Comparison of ENCODE assay signal across 18 mouse cellular contexts in genomic region chr13:72303126-72303760, GRCm38 (mm10).
DNase-seq lines count a peak whose midpoint lies in the region; ATAC-seq lines count a peak whose summit lies in the region.
"Had no signal": no experiment of that assay in that cellular context is flagged by ENCODE, and none has a peak within 500 bp of the region (broad histone marks: within the 10 kb centered on the region; RNA-seq: fewer than 3 reads in every experiment).

No protein-coding gene starts in this region.

- peak; percentile 12; the same call in 1 of the 2 replicates for ATAC-seq in forebrain, embryonic 15.5 days (replicated peaks)
- ATAC-seq in hindbrain, embryonic 11.5 days (ENCODE audit: low FRiP score), result peak; percentile 23; the same call in 1 of the 2 replicates
- ATAC-seq in midbrain, embryonic 11.5 days (ENCODE audit: low FRiP score), result peak; percentile 50
- ATAC-seq in neural tube, embryonic 15.5 days (ENCODE audit: low FRiP score), result no peak
- ATAC-seq: lung, postnatal 0 days had no signal

- H3K4me3 ChIP-seq in forebrain, embryonic 15.5 days, result no peak overlapping the region
- H3K4me3 ChIP-seq in hindbrain, embryonic 11.5 days (ENCODE audit: low read depth, low read length), result no peak overlapping the region
- no peak overlapping the region for H3K4me3 ChIP-seq in midbrain, embryonic 11.5 days (ENCODE audit: low read depth, low read length)
- H3K4me3 ChIP-seq in neural tube, embryonic 15.5 days (replicated peaks), result no peak overlapping the region
- H3K4me3 ChIP-seq: erythroblast, embryonic 14.5 days; limb, embryonic 13.5 days; liver, embryonic 15.5 days; myocyte had no signal

- DNase-seq in hindbrain, embryonic 11.5 days (ENCODE audit: low spot score), result peak; percentile 37
- no peak for DNase-seq in midbrain, embryonic 11.5 days (ENCODE audit: low spot score, missing footprints)
- DNase-seq in frontal cortex, postnatal 25 days (ENCODE audit: low spot score in 2 of 2), result no peak
- DNase-seq in kidney, adult 11 months, result no peak
- no peak for DNase-seq in frontal cortex, adult 2 months (ENCODE audit: extremely low spot score in 1 of 2, low spot score in 1 of 2)
- DNase-seq: cerebellum, postnatal 36 days; kidney, adult 18-20 months; kidney, postnatal 10 days; right cerebral cortex, postnatal 25 days; thymus, postnatal 4 days had no signal

- no peaks in the 10 kb centered on the region for H3K9me3 ChIP-seq in forebrain, embryonic 15.5 days
- no peaks in the 10 kb centered on the region for H3K9me3 ChIP-seq in hindbrain, embryonic 11.5 days (ENCODE audit: control insufficient read depth, low read length)
- no peaks in the 10 kb centered on the region for H3K9me3 ChIP-seq in midbrain, embryonic 11.5 days (ENCODE audit: control insufficient read depth, low read length)
- no peaks in the 10 kb centered on the region for H3K9me3 ChIP-seq in neural tube, embryonic 15.5 days (replicated peaks)
- H3K9me3 ChIP-seq: limb, embryonic 13.5 days; liver, embryonic 15.5 days had no signal

- no peaks in the 10 kb centered on the region for H3K36me3 ChIP-seq in forebrain, embryonic 15.5 days
- H3K36me3 ChIP-seq in hindbrain, embryonic 11.5 days (ENCODE audit: control insufficient read depth, insufficient read depth, low read length), result no peaks in the 10 kb centered on the region
- H3K36me3 ChIP-seq in midbrain, embryonic 11.5 days (ENCODE audit: control insufficient read depth, insufficient read depth, low read length), result no peaks in the 10 kb centered on the region
- H3K36me3 ChIP-seq in neural tube, embryonic 15.5 days, result no peaks in the 10 kb centered on the region
- H3K36me3 ChIP-seq: limb, embryonic 13.5 days; liver, embryonic 15.5 days had no signal

- no peak overlapping the region for H3K9ac ChIP-seq in forebrain, embryonic 15.5 days (replicated peaks)
- H3K9ac ChIP-seq in hindbrain, embryonic 11.5 days (ENCODE audit: low read depth, low read length), result no peak overlapping the region
- H3K9ac ChIP-seq in midbrain, embryonic 11.5 days (ENCODE audit: low read length), result no peak overlapping the region
- H3K9ac ChIP-seq in neural tube, embryonic 15.5 days (replicated peaks), result no peak overlapping the region; the same call in 1 of the 2 replicates
- H3K9ac ChIP-seq: limb, embryonic 13.5 days; liver, embryonic 15.5 days had no signal

- WGBS in forebrain, embryonic 15.5 days, result 19% methylated on average over 15 of the region's 15 CpGs
- 43% methylated on average over 15 of the region's 15 CpGs for WGBS in hindbrain, embryonic 11.5 days
- 36% methylated on average over 15 of the region's 15 CpGs for WGBS in midbrain, embryonic 11.5 days
- 31% methylated on average over 15 of the region's 15 CpGs for WGBS in neural tube, embryonic 15.5 days

- peaks cover 65% of the 10 kb centered on the region for H3K27me3 ChIP-seq in forebrain, embryonic 15.5 days
- H3K27me3 ChIP-seq in hindbrain, embryonic 11.5 days (ENCODE audit: control insufficient read depth, insufficient read depth, low read length), result peaks cover 3% of the 10 kb centered on the region; the same call in 1 of the 2 replicates
- peaks cover 28% of the 10 kb centered on the region for H3K27me3 ChIP-seq in midbrain, embryonic 11.5 days (ENCODE audit: control insufficient read depth, insufficient read depth, low read length)
- H3K27me3 ChIP-seq in neural tube, embryonic 15.5 days (replicated peaks), result peaks cover 50% of the 10 kb centered on the region
- H3K27me3 ChIP-seq: liver, embryonic 15.5 days had no signal

- peaks cover 25% of the 10 kb centered on the region for H3K4me1 ChIP-seq in forebrain, embryonic 15.5 days
- H3K4me1 ChIP-seq in hindbrain, embryonic 11.5 days (replicated peaks; ENCODE audit: control insufficient read depth, insufficient read depth, low read length), result peaks cover 7% of the 10 kb centered on the region
- H3K4me1 ChIP-seq in midbrain, embryonic 11.5 days (ENCODE audit: control insufficient read depth, insufficient read depth, low read length), result peaks cover 26% of the 10 kb centered on the region
- H3K4me1 ChIP-seq in neural tube, embryonic 15.5 days, result peaks cover 33% of the 10 kb centered on the region
- H3K4me1 ChIP-seq: limb, embryonic 13.5 days; liver, embryonic 15.5 days had no signal

- no peak overlapping the region for H3K27ac ChIP-seq in forebrain, embryonic 15.5 days (replicated peaks)
- H3K27ac ChIP-seq in hindbrain, embryonic 11.5 days (ENCODE audit: low read depth, low read length), result peak overlapping the region; percentile 24; the same call in 1 of the 2 replicates
- no peak overlapping the region for H3K27ac ChIP-seq in midbrain, embryonic 11.5 days (ENCODE audit: low read depth, low read length)
- H3K27ac ChIP-seq in neural tube, embryonic 15.5 days (replicated peaks), result no peak overlapping the region
- H3K27ac ChIP-seq: limb, embryonic 13.5 days; liver, embryonic 15.5 days; stomach, postnatal 0 days had no signal

- H3K4me2 ChIP-seq in forebrain, embryonic 15.5 days (replicated peaks), result no peak overlapping the region; the same call in 1 of the 2 replicates
- no peak overlapping the region for H3K4me2 ChIP-seq in hindbrain, embryonic 11.5 days (replicated peaks; ENCODE audit: low read depth, low read length)
- H3K4me2 ChIP-seq in midbrain, embryonic 11.5 days, result no peak overlapping the region
- peak overlapping the region; percentile 19; the same call in 1 of the 2 replicates for H3K4me2 ChIP-seq in neural tube, embryonic 15.5 days
- H3K4me2 ChIP-seq: limb, embryonic 13.5 days; liver, embryonic 15.5 days had no signal
